Mouse (Mus musculus): ENCODE results near the gene Ltbp3. TPM values are rescaled to one million over a fixed set of nuclear protein-coding genes. Genes with fewer than 3 reads are reported as not detected.
"Not testable (repeated sequence)": the region's sequence is repeated elsewhere in the genome, so short reads cannot be mapped to it uniquely, and the experiment has no call there.

The Ltbp3 gene
- polyA plus RNA-seq, 1 experiment from 2014 or later, result 14.3 TPM

- no peak overlapping the region for H3K4me2 ChIP-seq (replicated peaks)
- no peak for ATAC-seq (replicated peaks)
- no peak overlapping the region for H3K4me3 ChIP-seq
- 85% methylated on average over 7 of the region's 7 CpGs for WGBS
- H3K9ac ChIP-seq (replicated peaks), result no peak overlapping the region
- H3K27me3 ChIP-seq, result no peaks in the 10 kb centered on the region
- H3K4me1 ChIP-seq, result no peaks in the 10 kb centered on the region
- H3K36me3 ChIP-seq, result no peaks in the 10 kb centered on the region
- no peaks in the 10 kb centered on the region for H3K9me3 ChIP-seq
- H3K27ac ChIP-seq (replicated peaks), result no peak overlapping the region
Observed at GRCm38 (mm10) chr19:5787920-5788319, 47.2 kb downstream of the Ltbp3 start.

- Histone ChIP-seq H3K27ac (replicated peaks) (no peak overlapping the region), H3K36me3 (no peaks in the 10 kb centered on the region), H3K9ac (replicated peaks) (no peak overlapping the region), H3K27me3 (no peaks in the 10 kb centered on the region), H3K4me2 (replicated peaks) (no peak overlapping the region), H3K4me3 (no peak overlapping the region), H3K4me1 (peaks cover 2% of the 10 kb centered on the region; the same call in 1 of the 2 replicates), H3K9me3 (no peaks in the 10 kb centered on the region)
- 84% methylated on average over 7 of the region's 7 CpGs for WGBS
- ATAC-seq (replicated peaks), result no peak
Observed at GRCm38 (mm10) chr19:5788620-5789019, 47.9 kb downstream of the Ltbp3 start.

DNA sequence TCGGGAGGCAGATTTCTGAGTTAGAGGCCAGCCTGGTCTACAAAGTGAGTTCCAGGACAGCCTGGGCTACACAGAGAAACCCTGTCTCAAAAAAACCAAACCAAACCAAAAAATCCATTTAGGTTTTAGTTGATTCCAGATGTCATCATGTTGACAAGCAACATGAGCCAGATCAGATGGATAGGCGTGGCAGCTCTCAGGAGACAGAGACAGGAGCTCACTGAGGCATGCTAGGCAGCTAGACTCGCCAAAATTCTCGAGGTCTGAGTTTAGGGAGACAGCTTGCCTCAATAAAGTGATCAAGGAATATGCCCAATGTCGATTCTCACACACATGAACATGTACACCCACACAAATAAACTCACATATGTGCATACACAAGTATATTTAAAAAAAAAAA is 48.4 kb downstream of the Ltbp3 start:
- WGBS, result 64% methylated on average over 5 of the region's 5 CpGs
- H3K4me3 ChIP-seq, result no peak overlapping the region
- H3K27me3 ChIP-seq, result no peaks in the 10 kb centered on the region
- H3K4me2 ChIP-seq (replicated peaks), result no peak overlapping the region
- H3K27ac ChIP-seq (replicated peaks), result no peak overlapping the region
- H3K4me1 ChIP-seq, result peaks cover 2% of the 10 kb centered on the region; the same call in 1 of the 2 replicates
- ATAC-seq (replicated peaks), result no peak
- no peak overlapping the region for H3K9ac ChIP-seq (replicated peaks)
- no peaks in the 10 kb centered on the region for H3K9me3 ChIP-seq
- H3K36me3 ChIP-seq, result no peaks in the 10 kb centered on the region

GRCm38 (mm10) chr19:5791329-5791728 is 50.6 kb downstream of the Ltbp3 start:
- Histone ChIP-seq H3K27ac (replicated peaks) (no peak overlapping the region), H3K9me3 (no peaks in the 10 kb centered on the region), H3K4me3 (no peak overlapping the region), H3K27me3 (no peaks in the 10 kb centered on the region), H3K4me2 (replicated peaks) (no peak overlapping the region), H3K9ac (replicated peaks) (no peak overlapping the region), H3K36me3 (peaks cover 17% of the 10 kb centered on the region), H3K4me1 (peaks cover 20% of the 10 kb centered on the region)
- WGBS, result 84% methylated on average over 4 of the region's 4 CpGs
- ATAC-seq (replicated peaks), result no peak

- no peak overlapping the region for H3K9ac ChIP-seq (replicated peaks)
- 3% methylated on average over 2 of the region's 2 CpGs for WGBS
- no peaks in the 10 kb centered on the region for H3K9me3 ChIP-seq
- no peak overlapping the region for H3K4me3 ChIP-seq
- H3K27ac ChIP-seq (replicated peaks), result no peak overlapping the region
- H3K27me3 ChIP-seq, result no peaks in the 10 kb centered on the region
- ATAC-seq (replicated peaks), result peak; percentile 73
- H3K4me2 ChIP-seq (replicated peaks), result no peak overlapping the region
- peaks cover 38% of the 10 kb centered on the region for H3K4me1 ChIP-seq
- peaks cover 34% of the 10 kb centered on the region for H3K36me3 ChIP-seq
Observed at GRCm38 (mm10) chr19:5793116-5793515, 52.4 kb downstream of the Ltbp3 start.

DNA sequence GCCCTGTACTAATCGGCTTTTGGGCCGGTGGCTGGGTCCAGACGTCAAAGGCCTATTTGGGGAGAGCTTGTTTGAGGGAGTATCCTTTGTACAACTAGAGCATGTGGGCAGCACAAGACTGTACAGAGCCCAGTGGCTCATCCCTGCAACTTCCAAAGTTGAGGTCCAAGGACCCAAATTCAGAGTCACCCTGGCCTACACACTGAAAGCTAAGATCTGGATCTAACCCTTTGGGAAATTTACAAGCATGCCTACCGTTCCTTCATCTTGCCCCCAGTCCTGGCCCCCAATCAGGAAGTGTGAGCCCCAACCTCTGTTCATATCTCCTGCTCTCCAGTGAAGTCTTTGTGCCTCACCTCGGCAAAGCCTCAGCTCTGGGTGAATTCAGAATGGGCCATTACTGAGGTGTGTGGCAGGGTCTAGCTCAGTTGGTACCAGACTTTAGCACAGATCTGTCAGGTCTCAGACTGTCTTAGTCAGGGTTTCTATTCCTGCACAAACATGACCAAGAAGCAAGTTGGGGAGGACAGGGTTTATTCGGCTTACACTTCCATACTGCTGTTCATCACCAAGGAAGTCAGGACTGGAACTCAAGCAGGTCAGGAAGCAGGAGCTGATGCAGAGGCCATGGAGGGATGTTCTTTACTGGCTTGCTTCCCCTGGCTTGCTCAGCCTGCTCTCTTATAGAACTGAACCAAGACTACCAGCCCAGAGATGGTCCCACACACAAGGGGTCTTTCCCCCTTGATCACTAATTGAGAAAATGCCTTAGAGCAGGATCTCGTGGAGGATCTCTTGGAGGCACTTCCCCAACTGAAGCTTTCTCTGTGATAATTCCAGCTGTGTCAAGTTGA is 53.4 kb downstream of the Ltbp3 start:
- not testable (repeated sequence) for H3K27me3 ChIP-seq; H3K4me3 ChIP-seq; H3K4me2 ChIP-seq (replicated peaks); H3K9me3 ChIP-seq; H3K9ac ChIP-seq (replicated peaks)
- 32% methylated on average over 7 of the region's 7 CpGs for WGBS
- Histone ChIP-seq H3K36me3 (peaks cover 38% of the 10 kb centered on the region), H3K27ac (replicated peaks) (peak overlapping the region; percentile 53), H3K4me1 (peaks cover 39% of the 10 kb centered on the region)
- ATAC-seq (replicated peaks), result peak; percentile 37; the same call in 1 of the 2 replicates

- H3K9ac ChIP-seq (replicated peaks), result 0 out of 2 replicates have a peak overlapping the region, but pooled peaks have one; percentile 13
- H3K27me3 ChIP-seq, result no peaks in the 10 kb centered on the region
- peaks cover 38% of the 10 kb centered on the region for H3K36me3 ChIP-seq
- 35% methylated on average over 5 of the region's 5 CpGs for WGBS
- H3K4me1 ChIP-seq, result peaks cover 39% of the 10 kb centered on the region
- peak overlapping the region; percentile 53 for H3K27ac ChIP-seq (replicated peaks)
- 0 out of 2 replicates have a peak, but pooled peaks have one; percentile 20 for ATAC-seq (replicated peaks)
- H3K9me3 ChIP-seq, result no peaks in the 10 kb centered on the region
- H3K4me2 ChIP-seq (replicated peaks), result peak overlapping the region; percentile 77; the same call in 1 of the 2 replicates
- peak overlapping the region; percentile 84 for H3K4me3 ChIP-seq
Observed at GRCm38 (mm10) chr19:5794771-5795576, 54.3 kb downstream of the Ltbp3 start.

- Histone ChIP-seq H3K27ac (replicated peaks) (peak overlapping the region; percentile 53), H3K36me3 (peaks cover 38% of the 10 kb centered on the region), H3K4me2 (replicated peaks) (peak overlapping the region; percentile 77), H3K4me3 (peak overlapping the region; percentile 84), H3K27me3 (no peaks in the 10 kb centered on the region), H3K4me1 (peaks cover 39% of the 10 kb centered on the region), H3K9ac (replicated peaks) (peak overlapping the region; percentile 59), H3K9me3 (no peaks in the 10 kb centered on the region)
- no peak for ATAC-seq (replicated peaks)
- WGBS, result 58% methylated on average over 11 of the region's 11 CpGs
Observed at GRCm38 (mm10) chr19:5795668-5796572, 55.2 kb downstream of the Ltbp3 start.

- peak overlapping the region; percentile 22 for H3K27ac ChIP-seq (replicated peaks)
- no peak for ATAC-seq (replicated peaks)
- H3K9me3 ChIP-seq, result no peaks in the 10 kb centered on the region
- 57% methylated on average over 7 of the region's 7 CpGs for WGBS
- H3K4me3 ChIP-seq, result peak overlapping the region; percentile 84
- H3K27me3 ChIP-seq, result no peaks in the 10 kb centered on the region
- H3K36me3 ChIP-seq, result peaks cover 38% of the 10 kb centered on the region
- peak overlapping the region; percentile 59 for H3K9ac ChIP-seq (replicated peaks)
- peak overlapping the region; percentile 77 for H3K4me2 ChIP-seq (replicated peaks)
- H3K4me1 ChIP-seq, result peaks cover 39% of the 10 kb centered on the region
Observed at GRCm38 (mm10) chr19:5796573-5797111, 55.9 kb downstream of the Ltbp3 start.

- WGBS, result 11% methylated on average over 7 of the region's 7 CpGs
- Histone ChIP-seq H3K27ac (replicated peaks) (peak overlapping the region; percentile 19), H3K4me2 (replicated peaks) (peak overlapping the region; percentile 77), H3K4me3 (peak overlapping the region; percentile 84), H3K4me1 (peaks cover 39% of the 10 kb centered on the region), H3K9ac (replicated peaks) (peak overlapping the region; percentile 59), H3K36me3 (peaks cover 38% of the 10 kb centered on the region), H3K9me3 (no peaks in the 10 kb centered on the region), H3K27me3 (no peaks in the 10 kb centered on the region)
- no peak for ATAC-seq (replicated peaks)
Observed at GRCm38 (mm10) chr19:5797381-5798111, 56.8 kb downstream of the Ltbp3 start.
